Mouse (Mus musculus): ENCODE measurements around the gene Ovca2. TPM values are rescaled to one million over a fixed set of nuclear protein-coding genes. Genes with fewer than 3 reads are reported as not detected.

The Ovca2 gene
- polyA plus RNA-seq, 1 experiment from 2014 or later: 31.5 TPM

GRCm38 (mm10) chr11:75194121-75194849 lies 15.7 kb upstream of the Ovca2 start:
- Histone ChIP-seq H3K27ac (no peak overlapping the region), H3K9ac (peak overlapping the region; percentile 44), H3K4me2 (replicated peaks) (peak overlapping the region; percentile 80), H3K36me3 (no peaks in the 10 kb centered on the region), H3K27me3 (peaks cover 77% of the 10 kb centered on the region), H3K9me3 (no peaks in the 10 kb centered on the region), H3K4me1 (peaks cover 43% of the 10 kb centered on the region), H3K4me3 (peak overlapping the region; percentile 46)
- no peak for ATAC-seq (ENCODE audit: insufficient number of reproducible peaks, insufficient read depth, low FRiP score, low TSS enrichment)
- WGBS: under 1% methylated on average over 52 of the region's 52 CpGs

- H3K4me1 ChIP-seq: peaks cover 45% of the 10 kb centered on the region
- H3K36me3 ChIP-seq: no peaks in the 10 kb centered on the region
- H3K9ac ChIP-seq: peak within 1 kb of the TSS; percentile 44
- peak within 1 kb of the TSS; percentile 80 for H3K4me2 ChIP-seq (replicated peaks)
- peaks cover 69% of the 10 kb centered on the region for H3K27me3 ChIP-seq
- H3K4me3 ChIP-seq: peak within 1 kb of the TSS; percentile 46
- no peak for ATAC-seq (ENCODE audit: insufficient number of reproducible peaks, insufficient read depth, low FRiP score, low TSS enrichment)
- under 1% methylated on average over 79 of the region's 84 CpGs for WGBS
- H3K9me3 ChIP-seq: no peaks in the 10 kb centered on the region
- H3K27ac ChIP-seq: no peak within 1 kb of the TSS
Measured at GRCm38 (mm10) chr11:75193256-75194071, 14.8 kb upstream of the Ovca2 start, which contains the start of gene Rtn4rl1. TSS of gene Rtn4rl1 (plus strand) at chr11:75193783.

GRCm38 (mm10) chr11:75192336-75193214 lies 13.9 kb upstream of the Ovca2 start:
- Histone ChIP-seq H3K9ac (no peak overlapping the region), H3K4me3 (peak overlapping the region; percentile 46), H3K9me3 (no peaks in the 10 kb centered on the region), H3K36me3 (no peaks in the 10 kb centered on the region), H3K27me3 (peaks cover 63% of the 10 kb centered on the region), H3K27ac (no peak overlapping the region), H3K4me2 (replicated peaks) (peak overlapping the region; percentile 80), H3K4me1 (peaks cover 45% of the 10 kb centered on the region)
- ATAC-seq (ENCODE audit: insufficient number of reproducible peaks, insufficient read depth, low FRiP score, low TSS enrichment): no peak
- WGBS: 22% methylated on average over 13 of the region's 13 CpGs

DNA sequence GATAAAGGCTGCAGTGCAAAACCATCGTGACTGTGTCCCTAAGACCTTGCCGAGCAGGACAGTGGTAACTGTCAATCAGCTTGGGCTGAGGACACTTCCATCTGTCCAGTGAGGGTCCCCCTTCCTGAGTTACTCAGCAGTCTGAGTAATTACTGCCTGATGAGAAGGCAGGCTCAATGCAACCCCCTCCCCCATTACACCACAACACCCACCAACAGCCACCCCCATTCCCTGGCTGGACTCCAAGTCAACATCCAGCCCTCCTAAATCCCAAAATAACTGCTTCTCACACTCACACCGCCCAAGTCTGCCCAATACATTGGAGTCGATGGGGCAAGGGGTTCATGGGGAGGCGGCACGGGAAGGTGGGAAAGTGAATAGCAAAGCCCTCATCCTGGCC lies 13.2 kb upstream of the Ovca2 start:
- peaks cover 57% of the 10 kb centered on the region for H3K27me3 ChIP-seq
- no peak overlapping the region for H3K4me3 ChIP-seq
- no peak overlapping the region for H3K4me2 ChIP-seq (replicated peaks)
- no peaks in the 10 kb centered on the region for H3K9me3 ChIP-seq
- no peak for ATAC-seq (ENCODE audit: insufficient number of reproducible peaks, insufficient read depth, low FRiP score, low TSS enrichment)
- 52% methylated on average over 6 of the region's 6 CpGs for WGBS
- no peak overlapping the region for H3K27ac ChIP-seq
- H3K4me1 ChIP-seq: peaks cover 45% of the 10 kb centered on the region
- no peak overlapping the region for H3K9ac ChIP-seq
- H3K36me3 ChIP-seq: no peaks in the 10 kb centered on the region

GRCm38 (mm10) chr11:75190905-75191441 lies 12.3 kb upstream of the Ovca2 start, which contains the start of gene Dph1:
TSS of gene Dph1 (minus strand) at chr11:75191241.
- Histone ChIP-seq H3K4me1 (peaks cover 45% of the 10 kb centered on the region), H3K9me3 (no peaks in the 10 kb centered on the region), H3K4me2 (replicated peaks) (peak within 1 kb of the TSS; percentile 89), H3K27me3 (peaks cover 48% of the 10 kb centered on the region), H3K36me3 (no peaks in the 10 kb centered on the region), H3K9ac (peak within 1 kb of the TSS; percentile 62), H3K27ac (no peak within 1 kb of the TSS), H3K4me3 (peak within 1 kb of the TSS; percentile 94)
- ATAC-seq (ENCODE audit: insufficient number of reproducible peaks, insufficient read depth, low FRiP score, low TSS enrichment): no peak
- WGBS: 37% methylated on average over 5 of the region's 5 CpGs

- Histone ChIP-seq H3K36me3 (no peaks in the 10 kb centered on the region), H3K9me3 (no peaks in the 10 kb centered on the region), H3K9ac (peak overlapping the region; percentile 62), H3K27ac (no peak overlapping the region), H3K4me2 (replicated peaks) (peak overlapping the region; percentile 89), H3K27me3 (peaks cover 42% of the 10 kb centered on the region), H3K4me3 (peak overlapping the region; percentile 94), H3K4me1 (peaks cover 41% of the 10 kb centered on the region)
- peak; percentile 48; the same call in 1 of the 2 replicates for ATAC-seq (ENCODE audit: insufficient number of reproducible peaks, insufficient read depth, low FRiP score, low TSS enrichment)
- WGBS: under 1% methylated on average over 23 of the region's 24 CpGs
Measured at GRCm38 (mm10) chr11:75190371-75190724, 11.7 kb upstream of the Ovca2 start.

- peaks cover 37% of the 10 kb centered on the region for H3K4me1 ChIP-seq
- H3K27ac ChIP-seq: no peak overlapping the region
- under 1% methylated on average over 22 of the region's 22 CpGs for WGBS
- H3K9me3 ChIP-seq: no peaks in the 10 kb centered on the region
- H3K9ac ChIP-seq: peak overlapping the region; percentile 62
- peak overlapping the region; percentile 89 for H3K4me2 ChIP-seq (replicated peaks)
- no peaks in the 10 kb centered on the region for H3K36me3 ChIP-seq
- peaks cover 37% of the 10 kb centered on the region for H3K27me3 ChIP-seq
- peak; percentile 8; the same call in 1 of the 2 replicates for ATAC-seq (ENCODE audit: insufficient number of reproducible peaks, insufficient read depth, low FRiP score, low TSS enrichment)
- H3K4me3 ChIP-seq: peak overlapping the region; percentile 94
Measured at GRCm38 (mm10) chr11:75189713-75190370, 11.2 kb upstream of the Ovca2 start.

GRCm38 (mm10) chr11:75184986-75185385 lies 6.4 kb upstream of the Ovca2 start:
- Histone ChIP-seq H3K9me3 (no peaks in the 10 kb centered on the region), H3K36me3 (peaks cover 34% of the 10 kb centered on the region), H3K27ac (no peak overlapping the region), H3K4me1 (peaks cover 8% of the 10 kb centered on the region), H3K4me3 (no peak overlapping the region), H3K27me3 (no peaks in the 10 kb centered on the region), H3K9ac (no peak overlapping the region), H3K4me2 (replicated peaks) (no peak overlapping the region)
- no peak for ATAC-seq (ENCODE audit: insufficient number of reproducible peaks, insufficient read depth, low FRiP score, low TSS enrichment)
- WGBS: 79% methylated on average over 2 of the region's 2 CpGs

DNA sequence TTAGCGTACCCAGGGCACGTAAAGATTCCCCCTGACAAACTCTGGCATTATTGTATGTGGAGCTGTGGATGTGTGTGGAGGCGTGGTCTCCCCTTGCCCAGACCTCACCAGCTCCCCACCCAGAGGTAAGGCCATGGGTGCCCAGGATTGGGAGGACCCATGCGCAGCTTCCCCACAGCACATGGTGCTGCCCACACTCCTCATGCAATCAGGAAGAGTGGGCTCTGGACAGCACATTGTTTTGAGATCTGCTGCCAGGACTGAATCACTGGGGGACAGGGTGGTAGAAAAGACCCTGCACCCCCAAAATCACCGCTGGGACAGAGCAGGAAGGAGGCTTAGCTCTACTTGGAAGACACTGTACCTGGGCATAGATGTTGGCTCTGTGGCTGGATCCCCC lies 5.9 kb upstream of the Ovca2 start:
- Histone ChIP-seq H3K4me3 (no peak overlapping the region), H3K27ac (no peak overlapping the region), H3K4me1 (peaks cover 6% of the 10 kb centered on the region), H3K9ac (no peak overlapping the region), H3K4me2 (replicated peaks) (no peak overlapping the region), H3K27me3 (no peaks in the 10 kb centered on the region), H3K9me3 (no peaks in the 10 kb centered on the region), H3K36me3 (peaks cover 34% of the 10 kb centered on the region)
- 86% methylated on average over 5 of the region's 5 CpGs for WGBS
- ATAC-seq (ENCODE audit: insufficient number of reproducible peaks, insufficient read depth, low FRiP score, low TSS enrichment): no peak

DNA sequence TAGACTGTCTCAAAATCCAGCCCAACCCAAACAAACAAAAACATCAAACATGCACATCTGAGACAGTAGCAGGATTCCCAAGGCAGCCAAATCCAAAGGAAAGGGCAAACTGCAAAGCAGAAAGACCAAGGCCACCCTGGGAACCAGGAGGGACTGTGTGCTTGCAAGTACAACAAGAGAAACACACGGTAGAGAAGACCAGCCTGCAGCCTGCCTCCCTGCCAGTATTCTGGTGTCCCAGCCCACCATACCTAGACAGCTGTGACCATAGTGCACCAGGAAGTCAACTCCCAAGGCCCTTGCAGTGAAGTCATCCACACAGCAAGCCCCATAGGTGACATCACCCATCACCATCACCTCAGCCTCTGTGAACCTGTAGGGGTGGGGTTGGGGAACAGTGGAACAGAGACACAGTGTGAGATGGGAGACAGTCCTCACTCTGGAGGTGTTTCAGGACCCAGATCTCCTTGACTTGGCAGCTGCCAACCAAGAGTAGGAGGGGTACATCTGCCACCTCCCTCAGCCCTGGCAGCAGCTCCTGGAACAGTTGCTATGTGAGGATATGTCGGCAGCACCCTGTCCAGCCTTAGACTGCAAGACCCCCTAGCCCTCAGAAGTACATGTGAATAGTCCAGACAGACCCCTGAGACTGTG lies 5.4 kb upstream of the Ovca2 start:
- Histone ChIP-seq H3K4me1 (peaks cover 6% of the 10 kb centered on the region; the same call in 1 of the 2 replicates), H3K27ac (no peak overlapping the region), H3K4me2 (replicated peaks) (no peak overlapping the region), H3K9me3 (no peaks in the 10 kb centered on the region), H3K4me3 (no peak overlapping the region), H3K36me3 (peaks cover 34% of the 10 kb centered on the region), H3K27me3 (no peaks in the 10 kb centered on the region), H3K9ac (no peak overlapping the region)
- no peak for ATAC-seq (ENCODE audit: insufficient number of reproducible peaks, insufficient read depth, low FRiP score, low TSS enrichment)
- 71% methylated on average over 2 of the region's 2 CpGs for WGBS
